In the genomic region with DNA sequence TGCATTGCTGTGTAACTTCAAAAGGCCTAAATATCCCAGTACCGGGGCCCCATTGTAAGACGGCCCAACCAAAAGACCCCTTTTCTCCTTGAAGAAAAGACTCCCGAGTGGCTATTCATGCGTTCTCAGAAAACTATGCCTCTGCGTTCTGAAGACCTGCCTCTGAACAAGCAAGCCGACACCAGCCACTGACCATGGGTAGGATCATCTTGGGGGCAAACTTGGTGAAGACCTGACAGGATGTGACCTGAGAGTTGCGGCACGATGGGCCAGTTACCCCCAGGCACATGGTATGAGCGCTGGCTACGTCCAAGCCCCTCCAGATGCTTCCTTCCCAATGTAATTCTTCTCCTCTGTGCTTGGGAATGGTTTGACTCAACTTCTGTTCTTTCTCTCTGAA, we compare ENCODE assay signal across 13 mouse cellular contexts.
"Had no signal": no experiment of that assay in that cellular context is flagged by ENCODE, and none has a peak within 500 bp of the region (broad histone marks: within the 10 kb centered on the region; RNA-seq: fewer than 3 reads in every experiment).

No protein-coding gene starts in this region.

- H3K9ac ChIP-seq: limb, embryonic 15.5 days; liver, embryonic 12.5 days; lung, embryonic 15.5 days; midbrain, embryonic 13.5 days; neural tube, embryonic 12.5 days had no signal

- ATAC-seq: liver, embryonic 12.5 days had no signal

- H3K4me2 ChIP-seq: limb, embryonic 15.5 days; liver, embryonic 12.5 days; lung, embryonic 15.5 days; midbrain, embryonic 13.5 days; neural tube, embryonic 12.5 days had no signal

- H3K9me3 ChIP-seq: limb, embryonic 15.5 days; lung, embryonic 15.5 days; midbrain, embryonic 13.5 days; neural tube, embryonic 12.5 days had no signal

- H3K36me3 ChIP-seq: limb, embryonic 15.5 days; liver, embryonic 12.5 days; lung, embryonic 15.5 days; midbrain, embryonic 13.5 days; neural tube, embryonic 12.5 days had no signal

- H3K27me3 ChIP-seq: limb, embryonic 15.5 days; liver, embryonic 12.5 days; lung, embryonic 15.5 days; megakaryocyte, embryonic 14.5 days; midbrain, embryonic 13.5 days; neural tube, embryonic 12.5 days had no signal

- DNase-seq: kidney, adult 8-10 months; kidney, postnatal 25 days; lung, postnatal 14 days; thymus, postnatal 4 days had no signal

- H3K27ac ChIP-seq: left cerebral cortex, adult 2 months; limb, embryonic 15.5 days; liver, embryonic 12.5 days; lung, embryonic 15.5 days; macrophage; midbrain, embryonic 13.5 days; neural tube, embryonic 12.5 days; stomach, postnatal 0 days had no signal

- H3K4me1 ChIP-seq: limb, embryonic 15.5 days; liver, embryonic 12.5 days; lung, embryonic 15.5 days; megakaryocyte, embryonic 14.5 days; neural tube, embryonic 12.5 days had no signal

- H3K4me3 ChIP-seq: left cerebral cortex, adult 2 months; limb, embryonic 15.5 days; liver, embryonic 12.5 days; lung, embryonic 15.5 days; megakaryocyte, embryonic 14.5 days; midbrain, embryonic 13.5 days; neural tube, embryonic 12.5 days had no signal
